ENCODE assay signal across 9 mouse cellular contexts in the genomic region with DNA sequence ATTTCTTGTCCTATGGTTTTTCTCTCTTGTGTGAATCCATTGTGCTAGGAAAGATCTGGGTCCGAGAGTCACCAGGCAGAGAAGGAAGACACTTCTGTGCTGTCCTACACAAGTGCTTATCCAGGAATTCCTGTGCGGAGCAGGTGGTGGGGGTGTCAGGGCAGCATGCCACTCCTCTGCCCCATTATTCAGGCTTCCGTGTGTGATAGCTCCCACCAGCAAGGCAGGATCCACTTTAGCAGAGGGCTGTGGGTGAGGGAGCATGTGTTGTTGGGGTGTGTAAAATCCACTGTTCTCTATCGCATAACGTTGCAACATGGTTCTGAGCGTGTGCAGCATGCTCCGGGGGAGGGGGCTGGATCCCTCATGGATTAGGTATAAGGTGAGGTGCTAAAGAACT.
A peak's percentile ranks its signal among the peaks of the same experiment; 100 is the strongest.
DNase-seq lines count a peak whose midpoint lies in the region; ATAC-seq lines count a peak whose summit lies in the region.
"Had no signal": no experiment of that assay in that cellular context is flagged by ENCODE, and none has a peak within 500 bp of the region (broad histone marks: within the 10 kb centered on the region; RNA-seq: fewer than 3 reads in every experiment).

No protein-coding gene starts in this region.

- peaks cover 13% of the 10 kb centered on the region for H3K4me1 ChIP-seq in heart, embryonic 15.5 days (replicated peaks)
- H3K4me1 ChIP-seq in forebrain, embryonic 13.5 days: peaks cover 24% of the 10 kb centered on the region
- peaks cover 5% of the 10 kb centered on the region; the same call in 1 of the 2 replicates for H3K4me1 ChIP-seq in neural tube, embryonic 14.5 days (ENCODE audit: control insufficient read depth, insufficient read depth, low read length)

- no peak overlapping the region for H3K27ac ChIP-seq in heart, embryonic 15.5 days
- H3K27ac ChIP-seq in forebrain, embryonic 13.5 days: no peak overlapping the region
- H3K27ac ChIP-seq in neural tube, embryonic 14.5 days (ENCODE audit: low read depth, low read length): peak overlapping the region; percentile 76
- H3K27ac ChIP-seq: stomach, embryonic 15.5 days had no signal

- H3K9ac ChIP-seq in heart, embryonic 15.5 days: no peak overlapping the region
- peak overlapping the region; percentile 79 for H3K9ac ChIP-seq in forebrain, embryonic 13.5 days
- H3K9ac ChIP-seq in neural tube, embryonic 14.5 days (replicated peaks; ENCODE audit: low read depth, low read length): peak overlapping the region; percentile 69
- H3K9ac ChIP-seq: stomach, embryonic 15.5 days had no signal

- no peak for ATAC-seq in heart, embryonic 15.5 days (replicated peaks; ENCODE audit: insufficient number of reproducible peaks, insufficient read depth, low FRiP score, low read depth)
- peak; percentile 7; the same call in 1 of the 2 replicates for ATAC-seq in forebrain, embryonic 13.5 days
- ATAC-seq in neural tube, embryonic 14.5 days (ENCODE audit: low read depth): peak; percentile 30

- H3K27me3 ChIP-seq in heart, embryonic 15.5 days: no peaks in the 10 kb centered on the region
- no peaks in the 10 kb centered on the region for H3K27me3 ChIP-seq in forebrain, embryonic 13.5 days
- H3K27me3 ChIP-seq in neural tube, embryonic 14.5 days (ENCODE audit: control insufficient read depth, insufficient read depth, low read length): no peaks in the 10 kb centered on the region
- H3K27me3 ChIP-seq: stomach, embryonic 15.5 days had no signal

- intact Hi-C loops in heart, postnatal 10 days (cut with DNase I): no loop called here

- 68% methylated on average over 7 of the region's 7 CpGs for WGBS in heart, embryonic 15.5 days
- 52% methylated on average over 7 of the region's 7 CpGs for WGBS in forebrain, embryonic 13.5 days
- WGBS in neural tube, embryonic 14.5 days: 41% methylated on average over 7 of the region's 7 CpGs

- no peaks in the 10 kb centered on the region for H3K9me3 ChIP-seq in heart, embryonic 15.5 days (replicated peaks)
- H3K9me3 ChIP-seq in forebrain, embryonic 13.5 days (replicated peaks): no peaks in the 10 kb centered on the region
- H3K9me3 ChIP-seq in neural tube, embryonic 14.5 days (ENCODE audit: control insufficient read depth, low read length): no peaks in the 10 kb centered on the region
- H3K9me3 ChIP-seq: stomach, embryonic 15.5 days had no signal

- H3K36me3 ChIP-seq in heart, embryonic 15.5 days: no peaks in the 10 kb centered on the region
- no peaks in the 10 kb centered on the region for H3K36me3 ChIP-seq in forebrain, embryonic 13.5 days (ENCODE audit: poor library complexity, severe bottlenecking)
- no peaks in the 10 kb centered on the region for H3K36me3 ChIP-seq in neural tube, embryonic 14.5 days (ENCODE audit: control insufficient read depth, insufficient read depth, low read length)
- H3K36me3 ChIP-seq: stomach, embryonic 15.5 days had no signal

- H3K4me3 ChIP-seq in heart, embryonic 15.5 days: no peak overlapping the region
- H3K4me3 ChIP-seq in forebrain, embryonic 13.5 days: peak overlapping the region; percentile 59
- peak overlapping the region; percentile 46 for H3K4me3 ChIP-seq in neural tube, embryonic 14.5 days (ENCODE audit: low read depth, low read length)

- DNase-seq in heart, postnatal 10 days: no peak
- peak; percentile 46 to 50 for DNase-seq in layer of hippocampus, postnatal 10 days (ENCODE audit: low spot score in 2 of 2)
- DNase-seq in T-cell, adult 2 months (ENCODE audit: low spot score): no peak
- no peak for DNase-seq in Muller cell, postnatal 12 days (ENCODE audit: inconsistent ontology term)
- no peak for DNase-seq in thymus, postnatal 36 days

- peak overlapping the region; percentile 80; the same call in 1 of the 2 replicates for H3K4me2 ChIP-seq in heart, embryonic 15.5 days
- H3K4me2 ChIP-seq in forebrain, embryonic 13.5 days: peak overlapping the region; percentile 72
- peak overlapping the region; percentile 66 for H3K4me2 ChIP-seq in neural tube, embryonic 14.5 days (ENCODE audit: low read depth, low read length)

Comparison
In these comparisons a context has a peak if more than half of its experiments do, and no peak if none do; other contexts are left out.
1. DNase-seq: peak in layer of hippocampus, postnatal 10 days (2 of 2); none in heart, postnatal 10 days (0 of 2), T-cell, adult 2 months (single experiment), Muller cell, postnatal 12 days (single experiment) and thymus, postnatal 36 days (0 of 2).
2. Peak in every context shown above with its lines, with median percentiles within 50 percentile points of each other: H3K4me2 ChIP-seq.